In the genomic region with DNA sequence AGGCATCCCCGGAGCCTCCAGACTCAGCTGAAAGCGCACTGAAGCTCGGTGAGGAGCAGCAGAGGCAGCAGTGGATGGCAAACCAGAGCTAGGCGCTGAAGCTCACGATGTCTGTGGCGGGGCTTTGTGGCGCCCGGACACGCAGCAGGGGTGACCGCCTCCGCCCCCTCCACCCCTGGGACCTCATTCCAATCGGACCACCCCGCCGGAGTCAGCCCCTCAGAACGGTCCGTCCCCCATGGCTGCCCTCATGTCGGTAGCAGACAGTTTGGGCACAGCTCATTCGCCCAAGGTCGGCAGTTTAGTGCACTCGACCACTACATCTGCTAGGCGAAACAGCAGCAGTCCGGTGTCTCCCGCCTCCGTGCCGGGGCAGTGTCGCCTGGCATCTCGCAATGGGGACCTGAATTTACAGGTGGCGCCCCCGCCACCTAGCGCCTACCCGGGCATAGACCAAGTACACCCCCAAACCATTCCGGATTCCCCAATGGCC, we compare ENCODE assay signal across 8 mouse cellular contexts. TPM values are rescaled to one million over a fixed set of nuclear protein-coding genes. Genes with fewer than 3 reads are reported as not detected.
DNase-seq lines count a peak whose midpoint lies in the region; ATAC-seq and TF ChIP-seq lines count a peak whose summit lies in the region.

No protein-coding gene starts in this region.

- H3K36me3 ChIP-seq in forebrain, embryonic 14.5 days (ENCODE audit: control insufficient read depth, insufficient read depth, low read length): no peaks in the 10 kb centered on the region
- no peaks in the 10 kb centered on the region for H3K36me3 ChIP-seq in kidney, postnatal 0 days (ENCODE audit: insufficient read depth, low read length)
- no peaks in the 10 kb centered on the region for H3K36me3 ChIP-seq in midbrain, embryonic 14.5 days (ENCODE audit: control insufficient read depth, insufficient read depth, low read length)

- 0 out of 2 replicates have a peak, but pooled peaks cover 4% of the 10 kb centered on the region for H3K27me3 ChIP-seq in forebrain, embryonic 14.5 days (replicated peaks; ENCODE audit: control insufficient read depth, insufficient read depth, low read length)
- no peaks in the 10 kb centered on the region for H3K27me3 ChIP-seq in kidney, postnatal 0 days (ENCODE audit: insufficient read depth, low read length)
- no peaks in the 10 kb centered on the region for H3K27me3 ChIP-seq in midbrain, embryonic 14.5 days (ENCODE audit: control insufficient read depth, insufficient read depth, low read length)

- no peak overlapping the region for H3K27ac ChIP-seq in forebrain, embryonic 14.5 days (ENCODE audit: low read depth, low read length)
- H3K27ac ChIP-seq in kidney, postnatal 0 days: no peak overlapping the region
- no peak overlapping the region for H3K27ac ChIP-seq in midbrain, embryonic 14.5 days (replicated peaks; ENCODE audit: low read depth, low read length)

- WGBS in forebrain, embryonic 14.5 days: 2% methylated on average over 32 of the region's 32 CpGs
- 2% methylated on average over 31 of the region's 32 CpGs for WGBS in kidney, postnatal 0 days
- under 1% methylated on average over 32 of the region's 32 CpGs for WGBS in midbrain, embryonic 14.5 days

- H3K9me3 ChIP-seq in forebrain, embryonic 14.5 days (replicated peaks; ENCODE audit: control insufficient read depth, low read length): no peaks in the 10 kb centered on the region
- H3K9me3 ChIP-seq in kidney, postnatal 0 days (replicated peaks; ENCODE audit: low read length): no peaks in the 10 kb centered on the region
- H3K9me3 ChIP-seq in midbrain, embryonic 14.5 days (ENCODE audit: control insufficient read depth, low read length): no peaks in the 10 kb centered on the region

- H3K9ac ChIP-seq in forebrain, embryonic 14.5 days (ENCODE audit: low read length): peak overlapping the region; percentile 56
- 0 out of 2 replicates have a peak overlapping the region, but pooled peaks have one; percentile 35 for H3K9ac ChIP-seq in kidney, postnatal 0 days (ENCODE audit: low read depth, low read length)
- H3K9ac ChIP-seq in midbrain, embryonic 14.5 days (replicated peaks; ENCODE audit: low read length): peak overlapping the region; percentile 52; the same call in 1 of the 2 replicates

- peak overlapping the region; percentile 31 for H3K4me3 ChIP-seq in forebrain, embryonic 14.5 days (ENCODE audit: low read depth, low read length)
- peak overlapping the region; percentile 31 for H3K4me3 ChIP-seq in kidney, postnatal 0 days (replicated peaks; ENCODE audit: low read depth, low read length)
- H3K4me3 ChIP-seq in midbrain, embryonic 14.5 days (replicated peaks; ENCODE audit: low read depth, low read length): peak overlapping the region; percentile 40

- H3K4me1 ChIP-seq in forebrain, embryonic 14.5 days (ENCODE audit: control insufficient read depth, insufficient read depth, low read length): 0 out of 2 replicates have a peak, but pooled peaks cover 3% of the 10 kb centered on the region
- H3K4me1 ChIP-seq in kidney, postnatal 0 days (replicated peaks; ENCODE audit: insufficient read depth, low read length): no peaks in the 10 kb centered on the region
- no peaks in the 10 kb centered on the region for H3K4me1 ChIP-seq in midbrain, embryonic 14.5 days (ENCODE audit: control insufficient read depth, insufficient read depth, low read length)

- peak overlapping the region; percentile 66 for H3K4me2 ChIP-seq in forebrain, embryonic 14.5 days (ENCODE audit: low read length)
- peak overlapping the region; percentile 83 for H3K4me2 ChIP-seq in kidney, postnatal 0 days (ENCODE audit: low read length)
- peak overlapping the region; percentile 81 for H3K4me2 ChIP-seq in midbrain, embryonic 14.5 days (ENCODE audit: low read length)

- DNase-seq in layer of hippocampus, postnatal 10 days (ENCODE audit: low spot score in 2 of 2): peak; percentile 14 to 27
- DNase-seq in layer of hippocampus, adult 11-12 months (ENCODE audit: low spot score): no peak
- peak; percentile 5 for DNase-seq in adrenal gland, postnatal 25 days
- peak; percentile 10 for DNase-seq in forebrain, embryonic 14.5 days (ENCODE audit: low spot score)
- no peak for DNase-seq in kidney, postnatal 0 days (ENCODE audit: low spot score)
- peak; percentile 41 for DNase-seq in midbrain, embryonic 14.5 days
- peak; percentile 22 to 23 for DNase-seq in thymus, postnatal 36 days

- no peak for TF ChIP-seq CTCF in kidney, postnatal 0 days (IDR thresholded peaks at IDR 0.05; ENCODE audit: low read depth)

- no peak for ATAC-seq in forebrain, embryonic 14.5 days
- peak; percentile 54; the same call in 1 of the 2 replicates for ATAC-seq in kidney, postnatal 0 days (replicated peaks; ENCODE audit: low FRiP score, low read depth)
- ATAC-seq in midbrain, embryonic 14.5 days (ENCODE audit: low FRiP score, low TSS enrichment): no peak
- ATAC-seq in inflammation-experienced regulatory T-cells, adult 6 months: no peak

RNA-seq across cellular contexts. Expression of a gene that starts 19.9 kb away (rescaled TPM):
- 10 to 100 TPM; 41.6 to 46.6 TPM for total RNA-seq in layer of hippocampus, postnatal 10 days (2021)
- total RNA-seq in adrenal gland, postnatal 25 days (2021): 62.3 and 69.5 TPM in 2 replicates
- 25.1 and 29.8 TPM in 2 replicates for polyA plus RNA-seq in forebrain, embryonic 14.5 days (2014; fragmentation: Nextera tagmentation; extraction: Ambion mirVana)
- polyA plus RNA-seq in kidney, postnatal 0 days (2015; fragmentation: Nextera tagmentation; extraction: Ambion mirVana): 12.3 and 13.9 TPM in 2 replicates
- polyA plus RNA-seq in midbrain, embryonic 14.5 days (2014; fragmentation: Nextera tagmentation; extraction: Ambion mirVana): 32.1 and 32.2 TPM in 2 replicates
- polyA plus RNA-seq in inflammation-experienced regulatory T-cells, adult 6 months (2017; shearing (Covaris generic)): 10 to 100 TPM in 2 of 3 experiments, 1 to 10 TPM in 1; 5.9 to 12.6 (median 10.4) TPM

Comparison
In these comparisons a context has a peak if more than half of its experiments do, and no peak if none do; other contexts are left out.
1. DNase-seq: peak in layer of hippocampus, postnatal 10 days (2 of 2), adrenal gland, postnatal 25 days (single experiment), forebrain, embryonic 14.5 days (single experiment), midbrain, embryonic 14.5 days (single experiment) and thymus, postnatal 36 days (2 of 2); none in layer of hippocampus, adult 11-12 months (single experiment) and kidney, postnatal 0 days (single experiment).
2. Peak in every context shown above with its lines, with median percentiles within 50 percentile points of each other: H3K4me2 ChIP-seq, H3K4me3 ChIP-seq and H3K9ac ChIP-seq.